Mouse (Mus musculus) megakaryocyte, embryonic 14.5 days (primary cell): ENCODE results near the gene Fam83b.

Experiments used
- FLI1 ChIP-seq: IDR thresholded peaks from 2 replicates; pipeline ENCODE4 v1.6.1; 2012; ENCODE audit warnings: low read length, inconsistent platforms, mixed read lengths
- GATA1 ChIP-seq: IDR thresholded peaks from 3 replicates; pipeline ENCODE4 v1.6.1; 2012; ENCODE audit warnings: mixed read lengths, low read length, inconsistent platforms, borderline replicate concordance

- TF ChIP-seq GATA1 (no peak), FLI1 (no peak)
Observed at GRCm38 (mm10) chr9:76480088-76480487, 86.8 kb downstream of the Fam83b start.
